Comparison of ENCODE assay signal across 9 mouse cellular contexts in the genomic region with DNA sequence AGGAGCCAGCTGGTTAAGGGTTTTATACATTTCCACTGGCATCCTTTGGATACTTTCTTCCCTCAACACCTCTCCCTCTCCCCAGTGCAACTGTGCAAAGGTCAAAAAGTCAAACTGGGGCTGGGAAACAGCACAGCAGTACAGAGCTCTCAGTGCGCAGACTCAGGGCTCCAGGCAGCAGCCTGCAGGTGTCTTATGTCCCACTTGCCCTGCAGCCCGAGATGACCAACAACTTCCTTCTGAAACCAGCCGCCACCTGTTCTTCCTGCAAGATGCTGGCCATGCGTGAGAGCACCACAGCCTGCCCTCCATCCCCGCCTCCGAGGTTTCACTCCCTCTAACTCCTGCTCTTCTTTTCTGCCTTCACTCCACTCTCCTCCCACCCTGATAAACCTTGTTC. TPM values are rescaled to one million over a fixed set of nuclear protein-coding genes. Genes with fewer than 3 reads are reported as not detected.
A peak's percentile ranks its signal among the peaks of the same experiment; 100 is the strongest.
DNase-seq lines count a peak whose midpoint lies in the region; ATAC-seq and TF ChIP-seq lines count a peak whose summit lies in the region.
"Had no signal": no experiment of that assay in that cellular context is flagged by ENCODE, and none has a peak within 500 bp of the region (broad histone marks: within the 10 kb centered on the region; RNA-seq: fewer than 3 reads in every experiment).

No protein-coding gene starts in this region.

- H3K36me3 ChIP-seq in C2C12 (ENCODE audit: control insufficient read depth, insufficient read depth), result peaks cover 3% of the 10 kb centered on the region
- peaks cover 3% of the 10 kb centered on the region; the same call in 1 of the 2 replicates for H3K36me3 ChIP-seq in forebrain, embryonic 15.5 days
- peaks cover 5% of the 10 kb centered on the region for H3K36me3 ChIP-seq in limb, embryonic 10.5 days
- H3K36me3 ChIP-seq in neural tube, embryonic 11.5 days (ENCODE audit: control insufficient read depth, insufficient read depth, low read length), result no peaks in the 10 kb centered on the region

- H3K79me2 ChIP-seq in C2C12 (ENCODE audit: control insufficient read depth, insufficient read depth), result peaks cover 44% of the 10 kb centered on the region

- peak; percentile 19 for DNase-seq in CD4-positive, CD25-positive, alpha-beta regulatory T cell, adult 2 months (ENCODE audit: low read depth, low spot score)
- peak; percentile 58 for DNase-seq in limb, embryonic 10.5 days (ENCODE audit: low spot score)
- DNase-seq in neural tube, embryonic 11.5 days (ENCODE audit: low spot score), result peak; percentile 40
- DNase-seq in gastrocnemius, postnatal 4 days (ENCODE audit: low spot score in 2 of 2), result no peak

- no peak overlapping the region for H3K4me2 ChIP-seq in forebrain, embryonic 15.5 days (replicated peaks)
- no peak overlapping the region for H3K4me2 ChIP-seq in neural tube, embryonic 11.5 days (ENCODE audit: low read depth)

- no peak for ATAC-seq in CD4-positive, CD25-positive, alpha-beta regulatory T cell, adult 4 months
- no peak for ATAC-seq in forebrain, embryonic 15.5 days (replicated peaks)
- ATAC-seq in neural tube, embryonic 11.5 days (ENCODE audit: insufficient read depth, low FRiP score, low TSS enrichment), result no peak
- no peak for ATAC-seq in activated CD4-positive, CD25-positive, alpha-beta regulatory T cell, adult 4 months

- no peak overlapping the region for H3K4me3 ChIP-seq in C2C12 (ENCODE audit: insufficient read depth, poor library complexity, severe bottlenecking)
- no peak overlapping the region for H3K4me3 ChIP-seq in forebrain, embryonic 15.5 days
- 0 out of 2 replicates have a peak overlapping the region, but pooled peaks have one; percentile 7 for H3K4me3 ChIP-seq in limb, embryonic 10.5 days
- no peak overlapping the region for H3K4me3 ChIP-seq in neural tube, embryonic 11.5 days (ENCODE audit: low read depth, low read length)

- no peak for TF ChIP-seq CTCF in C2C12 (IDR thresholded peaks at IDR 0.05; ENCODE audit: control insufficient read depth, insufficient read depth, insufficient read length)

- no peak overlapping the region for H3ac ChIP-seq in C2C12 (ENCODE audit: control insufficient read depth, insufficient read length, low read depth)

- H3K9me3 ChIP-seq in forebrain, embryonic 15.5 days, result no peaks in the 10 kb centered on the region
- no peaks in the 10 kb centered on the region for H3K9me3 ChIP-seq in limb, embryonic 10.5 days (replicated peaks)
- H3K9me3 ChIP-seq in neural tube, embryonic 11.5 days (ENCODE audit: control insufficient read depth, low read length), result no peaks in the 10 kb centered on the region

- 61% methylated on average over 6 of the region's 6 CpGs for WGBS in forebrain, embryonic 15.5 days
- WGBS in limb, embryonic 10.5 days, result 33% methylated on average over 6 of the region's 6 CpGs
- 37% methylated on average over 6 of the region's 6 CpGs for WGBS in neural tube, embryonic 11.5 days

- no peaks in the 10 kb centered on the region for H3K27me3 ChIP-seq in C2C12 (ENCODE audit: control insufficient read depth, insufficient read depth, insufficient read length)
- H3K27me3 ChIP-seq in forebrain, embryonic 15.5 days, result no peaks in the 10 kb centered on the region
- no peaks in the 10 kb centered on the region for H3K27me3 ChIP-seq in limb, embryonic 10.5 days (ENCODE audit: low read depth, poor library complexity, severe bottlenecking)
- H3K27me3 ChIP-seq in neural tube, embryonic 11.5 days (ENCODE audit: control insufficient read depth, insufficient read depth, low read length), result no peaks in the 10 kb centered on the region

- H3K79me3 ChIP-seq in C2C12 (ENCODE audit: low read depth), result peaks cover 34% of the 10 kb centered on the region

- H3K4me1 ChIP-seq in forebrain, embryonic 15.5 days, result peaks cover 32% of the 10 kb centered on the region
- H3K4me1 ChIP-seq in limb, embryonic 10.5 days, result peaks cover 32% of the 10 kb centered on the region
- peaks cover 4% of the 10 kb centered on the region; the same call in 1 of the 2 replicates for H3K4me1 ChIP-seq in neural tube, embryonic 11.5 days (ENCODE audit: control insufficient read depth, insufficient read depth, low read length)

- H3K27ac ChIP-seq in forebrain, embryonic 15.5 days (replicated peaks), result peak overlapping the region; percentile 42
- peak overlapping the region; percentile 11; the same call in 1 of the 2 replicates for H3K27ac ChIP-seq in limb, embryonic 10.5 days
- no peak overlapping the region for H3K27ac ChIP-seq in neural tube, embryonic 11.5 days (ENCODE audit: low read depth, low read length)

- no peak overlapping the region for H3K9ac ChIP-seq in forebrain, embryonic 15.5 days (replicated peaks)
- no peak overlapping the region for H3K9ac ChIP-seq in neural tube, embryonic 11.5 days (ENCODE audit: low read length)

TF ChIP-seq in C2C12, 6 proteins besides CTCF, POLR2A, EP300 and RAD21:
- TF ChIP-seq MYOD1 (IDR thresholded peaks at IDR 0.05; ENCODE audit: control insufficient read depth, insufficient read length, low read depth), result peak; percentile 28
- TF ChIP-seq MAX (IDR thresholded peaks at IDR 0.05), result no peak

RNA-seq across cellular contexts. Expression of a gene that starts 5.6 kb away (rescaled TPM):
- polyA plus RNA-seq in CD4-positive, CD25-positive, alpha-beta regulatory T cell, adult 4 months (2017; shearing (Covaris generic)), result 10 to 100 TPM; 10.8 to 11.9 TPM
- polyA plus RNA-seq in C2C12 (2012; fragmentation: generic; extraction: Trizol), result 3.9 TPM
- 8.9 and 9.2 TPM in 2 replicates for polyA plus RNA-seq in forebrain, embryonic 15.5 days (2015; fragmentation: Nextera tagmentation; extraction: Ambion mirVana)
- polyA plus RNA-seq in limb, embryonic 10.5 days (2016; fragmentation: Nextera tagmentation; extraction: Ambion mirVana), result 3.6 and 4.3 TPM in 2 replicates
- 6.7 and 8.4 TPM in 2 replicates for polyA plus RNA-seq in neural tube, embryonic 11.5 days (2014; fragmentation: Nextera tagmentation; extraction: Ambion mirVana)
- polyA plus RNA-seq in activated CD4-positive, CD25-positive, alpha-beta regulatory T cell, adult 4 months (2017; shearing (Covaris generic)), result 1 to 10 TPM; 8.3 to 8.5 TPM
- 10 to 100 TPM; 17.0 to 17.6 TPM for total RNA-seq in gastrocnemius, postnatal 4 days (2021)

RNA-seq across cellular contexts. Expression of a gene that starts 37.8 kb away (rescaled TPM):
- 1 to 10 TPM; 8.4 to 9.1 TPM for polyA plus RNA-seq in CD4-positive, CD25-positive, alpha-beta regulatory T cell, adult 4 months (2017; shearing (Covaris generic))
- polyA plus RNA-seq in C2C12 (2012; fragmentation: generic; extraction: Trizol), result 46.8 TPM
- 65.9 and 68.6 TPM in 2 replicates for polyA plus RNA-seq in forebrain, embryonic 15.5 days (2015; fragmentation: Nextera tagmentation; extraction: Ambion mirVana)
- polyA plus RNA-seq in limb, embryonic 10.5 days (2016; fragmentation: Nextera tagmentation; extraction: Ambion mirVana), result 62.1 and 66.3 TPM in 2 replicates
- 74.8 and 79.0 TPM in 2 replicates for polyA plus RNA-seq in neural tube, embryonic 11.5 days (2014; fragmentation: Nextera tagmentation; extraction: Ambion mirVana)
- polyA plus RNA-seq in activated CD4-positive, CD25-positive, alpha-beta regulatory T cell, adult 4 months (2017; shearing (Covaris generic)), result 10 to 100 TPM; 10.4 to 12.4 TPM
- 10 to 100 TPM; 24.7 to 27.0 TPM for total RNA-seq in gastrocnemius, postnatal 4 days (2021)

RNA-seq across cellular contexts. Expression of a gene that starts 57.5 kb away (rescaled TPM):
- polyA plus RNA-seq in CD4-positive, CD25-positive, alpha-beta regulatory T cell, adult 4 months (2017; shearing (Covaris generic)), result not detected
- 0.01 TPM for polyA plus RNA-seq in C2C12 (2012; fragmentation: generic; extraction: Trizol)
- polyA plus RNA-seq in forebrain, embryonic 15.5 days (2015; fragmentation: Nextera tagmentation; extraction: Ambion mirVana), result not detected in 2 replicates
- not detected in 2 replicates for polyA plus RNA-seq in limb, embryonic 10.5 days (2016; fragmentation: Nextera tagmentation; extraction: Ambion mirVana)
- polyA plus RNA-seq in neural tube, embryonic 11.5 days (2014; fragmentation: Nextera tagmentation; extraction: Ambion mirVana), result not detected in 2 replicates
- polyA plus RNA-seq in activated CD4-positive, CD25-positive, alpha-beta regulatory T cell, adult 4 months (2017; shearing (Covaris generic)), result not detected
- not detected for total RNA-seq in gastrocnemius, postnatal 4 days (2021)
- polyA plus RNA-seq: gonadal fat pad, adult 2 months had no signal

Comparison
In these comparisons a context has a peak if more than half of its experiments do, and no peak if none do; other contexts are left out.
1. DNase-seq: peak in CD4-positive, CD25-positive, alpha-beta regulatory T cell, adult 2 months (single experiment), limb, embryonic 10.5 days (single experiment) and neural tube, embryonic 11.5 days (single experiment); none in gastrocnemius, postnatal 4 days (0 of 2).